Mouse (Mus musculus): ENCODE results near the gene Dpp10. TPM values are rescaled to one million over a fixed set of nuclear protein-coding genes. Genes with fewer than 3 reads are reported as not detected.

Gene Dpp10
- polyA plus RNA-seq, 1 experiment from 2014 or later: 0.79 TPM

GRCm38 (mm10) chr1:123542496-123542895 lies 502.9 kb downstream of the Dpp10 start:
- H3K27ac ChIP-seq (ENCODE audit: low read length): no peak overlapping the region
- H3K4me2 ChIP-seq (ENCODE audit: low read depth, low read length): no peak overlapping the region
- WGBS: 67% methylated on average over 1 of the region's 1 CpGs
- H3K4me3 ChIP-seq (ENCODE audit: low read length): no peak overlapping the region
- no peaks in the 10 kb centered on the region for H3K27me3 ChIP-seq (replicated peaks; ENCODE audit: control insufficient read depth, insufficient read depth, low read length)
- H3K9ac ChIP-seq (ENCODE audit: low read depth, low read length): no peak overlapping the region
- no peak for ATAC-seq
- no peaks in the 10 kb centered on the region for H3K36me3 ChIP-seq (ENCODE audit: control insufficient read depth, insufficient read depth, low read length)
- H3K4me1 ChIP-seq (ENCODE audit: control insufficient read depth, insufficient read depth, low read length): no peaks in the 10 kb centered on the region
- no peaks in the 10 kb centered on the region for H3K9me3 ChIP-seq (ENCODE audit: control insufficient read depth, low read length)

- no peaks in the 10 kb centered on the region for H3K36me3 ChIP-seq (ENCODE audit: control insufficient read depth, insufficient read depth, low read length)
- H3K27ac ChIP-seq (ENCODE audit: low read length): no peak overlapping the region
- H3K27me3 ChIP-seq (replicated peaks; ENCODE audit: control insufficient read depth, insufficient read depth, low read length): no peaks in the 10 kb centered on the region
- no peak overlapping the region for H3K9ac ChIP-seq (ENCODE audit: low read depth, low read length)
- 35% methylated on average over 1 of the region's 1 CpGs for WGBS
- no peak for ATAC-seq
- H3K9me3 ChIP-seq (ENCODE audit: control insufficient read depth, low read length): no peaks in the 10 kb centered on the region
- no peaks in the 10 kb centered on the region for H3K4me1 ChIP-seq (ENCODE audit: control insufficient read depth, insufficient read depth, low read length)
- no peak overlapping the region for H3K4me2 ChIP-seq (ENCODE audit: low read depth, low read length)
- H3K4me3 ChIP-seq (ENCODE audit: low read length): no peak overlapping the region
Measured at GRCm38 (mm10) chr1:123467729-123468128, 577.6 kb downstream of the Dpp10 start.

GRCm38 (mm10) chr1:123414163-123414562 lies 631.2 kb downstream of the Dpp10 start:
- no peak for ATAC-seq
- Histone ChIP-seq H3K36me3 (ENCODE audit: control insufficient read depth, insufficient read depth, low read length) (no peaks in the 10 kb centered on the region), H3K9ac (ENCODE audit: low read depth, low read length) (no peak overlapping the region), H3K4me1 (ENCODE audit: control insufficient read depth, insufficient read depth, low read length) (no peaks in the 10 kb centered on the region), H3K4me3 (ENCODE audit: low read length) (no peak overlapping the region), H3K27ac (ENCODE audit: low read length) (no peak overlapping the region), H3K27me3 (replicated peaks; ENCODE audit: control insufficient read depth, insufficient read depth, low read length) (no peaks in the 10 kb centered on the region), H3K4me2 (ENCODE audit: low read depth, low read length) (no peak overlapping the region), H3K9me3 (ENCODE audit: control insufficient read depth, low read length) (no peaks in the 10 kb centered on the region)
- WGBS: 61% methylated on average over 1 of the region's 1 CpGs

- H3K27me3 ChIP-seq (replicated peaks; ENCODE audit: control insufficient read depth, insufficient read depth, low read length): no peaks in the 10 kb centered on the region
- H3K4me1 ChIP-seq (ENCODE audit: control insufficient read depth, insufficient read depth, low read length): no peaks in the 10 kb centered on the region
- H3K9ac ChIP-seq (ENCODE audit: low read depth, low read length): no peak overlapping the region
- H3K9me3 ChIP-seq (ENCODE audit: control insufficient read depth, low read length): no peaks in the 10 kb centered on the region
- no peak for ATAC-seq
- H3K4me2 ChIP-seq (ENCODE audit: low read depth, low read length): no peak overlapping the region
- H3K4me3 ChIP-seq (ENCODE audit: low read length): no peak overlapping the region
- no peaks in the 10 kb centered on the region for H3K36me3 ChIP-seq (ENCODE audit: control insufficient read depth, insufficient read depth, low read length)
- WGBS: 71% methylated on average over 2 of the region's 2 CpGs
- no peak overlapping the region for H3K27ac ChIP-seq (ENCODE audit: low read length)
Measured at GRCm38 (mm10) chr1:123351300-123351699, 694.1 kb downstream of the Dpp10 start.

- Histone ChIP-seq H3K27ac (ENCODE audit: low read length) (no peak overlapping the region), H3K4me2 (ENCODE audit: low read depth, low read length) (no peak overlapping the region), H3K4me3 (ENCODE audit: low read length) (no peak overlapping the region), H3K9ac (ENCODE audit: low read depth, low read length) (no peak overlapping the region), H3K27me3 (replicated peaks; ENCODE audit: control insufficient read depth, insufficient read depth, low read length) (no peaks in the 10 kb centered on the region), H3K36me3 (ENCODE audit: control insufficient read depth, insufficient read depth, low read length) (no peaks in the 10 kb centered on the region), H3K9me3 (ENCODE audit: control insufficient read depth, low read length) (no peaks in the 10 kb centered on the region), H3K4me1 (ENCODE audit: control insufficient read depth, insufficient read depth, low read length) (no peaks in the 10 kb centered on the region)
- WGBS: 73% methylated on average over 1 of the region's 1 CpGs
- no peak for ATAC-seq
Measured at GRCm38 (mm10) chr1:123337877-123338276, 707.5 kb downstream of the Dpp10 start.

GRCm38 (mm10) chr1:123316886-123317285 lies 728.5 kb downstream of the Dpp10 start:
- no peak overlapping the region for H3K4me2 ChIP-seq (ENCODE audit: low read depth, low read length)
- no peaks in the 10 kb centered on the region for H3K9me3 ChIP-seq (ENCODE audit: control insufficient read depth, low read length)
- WGBS: 85% methylated on average over 2 of the region's 2 CpGs
- H3K36me3 ChIP-seq (ENCODE audit: control insufficient read depth, insufficient read depth, low read length): no peaks in the 10 kb centered on the region
- no peaks in the 10 kb centered on the region for H3K4me1 ChIP-seq (ENCODE audit: control insufficient read depth, insufficient read depth, low read length)
- H3K4me3 ChIP-seq (ENCODE audit: low read length): no peak overlapping the region
- H3K9ac ChIP-seq (ENCODE audit: low read depth, low read length): no peak overlapping the region
- no peak for ATAC-seq
- no peaks in the 10 kb centered on the region for H3K27me3 ChIP-seq (replicated peaks; ENCODE audit: control insufficient read depth, insufficient read depth, low read length)
- no peak overlapping the region for H3K27ac ChIP-seq (ENCODE audit: low read length)
